Mouse (Mus musculus): ENCODE measurements around the gene Ugt1a1. TPM values are rescaled to one million over a fixed set of nuclear protein-coding genes. Genes with fewer than 3 reads are reported as not detected.

The Ugt1a1 gene
- polyA plus RNA-seq, 1 experiment, result not detected

- Histone ChIP-seq H3K27ac (ENCODE audit: insufficient read depth, low read length) (no peak overlapping the region), H3K27me3 (ENCODE audit: control insufficient read depth, insufficient read depth, low read length) (no peaks in the 10 kb centered on the region; the same call in 1 of the 2 replicates), H3K4me1 (ENCODE audit: control insufficient read depth, insufficient read depth, low read length) (no peaks in the 10 kb centered on the region), H3K4me3 (replicated peaks; ENCODE audit: insufficient read depth, low read depth, low read length) (no peak overlapping the region)
- WGBS, result 77% methylated on average over 2 of the region's 2 CpGs
- TF ChIP-seq POLR2A (IDR thresholded peaks at IDR 0.05; ENCODE audit: borderline replicate concordance, insufficient read depth, low read length) (no peak), CTCF (IDR thresholded peaks at IDR 0.05; ENCODE audit: borderline replicate concordance, insufficient read depth, low read depth, low read length) (no peak)
- no peak for DNase-seq
These were observed 2.7 kb downstream of the Ugt1a1 start for GRCm38 (mm10) chr1:88214462-88214952.

GRCm38 (mm10) chr1:88215466-88216380 lies 4.0 kb downstream of the Ugt1a1 start:
- Histone ChIP-seq H3K4me1 (ENCODE audit: control insufficient read depth, insufficient read depth, low read length) (no peaks in the 10 kb centered on the region), H3K27me3 (ENCODE audit: control insufficient read depth, insufficient read depth, low read length) (no peaks in the 10 kb centered on the region; the same call in 1 of the 2 replicates), H3K4me3 (replicated peaks; ENCODE audit: insufficient read depth, low read depth, low read length) (no peak overlapping the region), H3K27ac (ENCODE audit: insufficient read depth, low read length) (no peak overlapping the region)
- WGBS, result 68% methylated on average over 10 of the region's 10 CpGs
- TF ChIP-seq CTCF (IDR thresholded peaks at IDR 0.05; ENCODE audit: borderline replicate concordance, insufficient read depth, low read depth, low read length) (no peak), POLR2A (IDR thresholded peaks at IDR 0.05; ENCODE audit: borderline replicate concordance, insufficient read depth, low read length) (no peak)
- no peak for DNase-seq

- 49% methylated on average over 2 of the region's 2 CpGs for WGBS
These were observed 4.8 kb downstream of the Ugt1a1 start for GRCm38 (mm10) chr1:88216551-88216950.

GRCm38 (mm10) chr1:88217144-88217543 lies 5.4 kb downstream of the Ugt1a1 start:
- no peak for TF ChIP-seq POLR2A (IDR thresholded peaks at IDR 0.05; ENCODE audit: borderline replicate concordance, insufficient read depth, low read length)
- no peak for TF ChIP-seq CTCF (IDR thresholded peaks at IDR 0.05; ENCODE audit: borderline replicate concordance, insufficient read depth, low read depth, low read length)
- Histone ChIP-seq H3K4me1 (ENCODE audit: control insufficient read depth, insufficient read depth, low read length) (no peaks in the 10 kb centered on the region), H3K4me3 (replicated peaks; ENCODE audit: insufficient read depth, low read depth, low read length) (no peak overlapping the region), H3K27me3 (ENCODE audit: control insufficient read depth, insufficient read depth, low read length) (no peaks in the 10 kb centered on the region; the same call in 1 of the 2 replicates), H3K27ac (ENCODE audit: insufficient read depth, low read length) (no peak overlapping the region)
- DNase-seq, result no peak
- WGBS, result 54% methylated on average over 2 of the region's 2 CpGs

More at GRCm38 (mm10) chr1:88216551-88216950, 4.8 kb downstream of the Ugt1a1 start:
- Histone ChIP-seq H3K4me3 (replicated peaks; ENCODE audit: insufficient read depth, low read depth, low read length) (no peak overlapping the region), H3K27ac (ENCODE audit: insufficient read depth, low read length) (no peak overlapping the region), H3K4me1 (ENCODE audit: control insufficient read depth, insufficient read depth, low read length) (no peaks in the 10 kb centered on the region), H3K27me3 (ENCODE audit: control insufficient read depth, insufficient read depth, low read length) (no peaks in the 10 kb centered on the region; the same call in 1 of the 2 replicates)
- TF ChIP-seq POLR2A (IDR thresholded peaks at IDR 0.05; ENCODE audit: borderline replicate concordance, insufficient read depth, low read length), result no peak
- no peak for TF ChIP-seq CTCF (IDR thresholded peaks at IDR 0.05; ENCODE audit: borderline replicate concordance, insufficient read depth, low read depth, low read length)
- no peak for DNase-seq

- Histone ChIP-seq H3K4me3 (replicated peaks; ENCODE audit: insufficient read depth, low read depth, low read length) (no peak overlapping the region), H3K27ac (ENCODE audit: insufficient read depth, low read length) (no peak overlapping the region), H3K4me1 (ENCODE audit: control insufficient read depth, insufficient read depth, low read length) (no peaks in the 10 kb centered on the region), H3K27me3 (ENCODE audit: control insufficient read depth, insufficient read depth, low read length) (no peaks in the 10 kb centered on the region)
- WGBS, result 34% methylated on average over 3 of the region's 3 CpGs
- TF ChIP-seq CTCF (IDR thresholded peaks at IDR 0.05; ENCODE audit: borderline replicate concordance, insufficient read depth, low read depth, low read length), result no peak
- no peak for TF ChIP-seq POLR2A (IDR thresholded peaks at IDR 0.05; ENCODE audit: borderline replicate concordance, insufficient read depth, low read length)
- DNase-seq, result no peak
These were observed 5.8 kb downstream of the Ugt1a1 start for GRCm38 (mm10) chr1:88217576-88217975.

- H3K27ac ChIP-seq (ENCODE audit: insufficient read depth, low read length), result no peak overlapping the region
- H3K4me1 ChIP-seq (ENCODE audit: control insufficient read depth, insufficient read depth, low read length), result no peaks in the 10 kb centered on the region
- no peak for TF ChIP-seq POLR2A (IDR thresholded peaks at IDR 0.05; ENCODE audit: borderline replicate concordance, insufficient read depth, low read length)
- TF ChIP-seq CTCF (IDR thresholded peaks at IDR 0.05; ENCODE audit: borderline replicate concordance, insufficient read depth, low read depth, low read length), result no peak
- no peak overlapping the region for H3K4me3 ChIP-seq (replicated peaks; ENCODE audit: insufficient read depth, low read depth, low read length)
- DNase-seq, result no peak
- H3K27me3 ChIP-seq (ENCODE audit: control insufficient read depth, insufficient read depth, low read length), result no peaks in the 10 kb centered on the region
- 75% methylated on average over 9 of the region's 9 CpGs for WGBS
These were observed 6.3 kb downstream of the Ugt1a1 start for GRCm38 (mm10) chr1:88218051-88218450.

GRCm38 (mm10) chr1:88218591-88218990 lies 6.8 kb downstream of the Ugt1a1 start:
- 43% methylated on average over 4 of the region's 4 CpGs for WGBS
- DNase-seq, result no peak
- Histone ChIP-seq H3K4me1 (ENCODE audit: control insufficient read depth, insufficient read depth, low read length) (no peaks in the 10 kb centered on the region), H3K4me3 (replicated peaks; ENCODE audit: insufficient read depth, low read depth, low read length) (no peak overlapping the region), H3K27ac (ENCODE audit: insufficient read depth, low read length) (no peak overlapping the region), H3K27me3 (ENCODE audit: control insufficient read depth, insufficient read depth, low read length) (no peaks in the 10 kb centered on the region)
- TF ChIP-seq CTCF (IDR thresholded peaks at IDR 0.05; ENCODE audit: borderline replicate concordance, insufficient read depth, low read depth, low read length) (no peak), POLR2A (IDR thresholded peaks at IDR 0.05; ENCODE audit: borderline replicate concordance, insufficient read depth, low read length) (no peak)

- no peak for DNase-seq
- WGBS, result 26% methylated on average over 1 of the region's 1 CpGs
- Histone ChIP-seq H3K4me1 (ENCODE audit: control insufficient read depth, insufficient read depth, low read length) (no peaks in the 10 kb centered on the region), H3K4me3 (replicated peaks; ENCODE audit: insufficient read depth, low read depth, low read length) (no peak overlapping the region), H3K27me3 (ENCODE audit: control insufficient read depth, insufficient read depth, low read length) (no peaks in the 10 kb centered on the region), H3K27ac (ENCODE audit: insufficient read depth, low read length) (no peak overlapping the region)
- TF ChIP-seq POLR2A (IDR thresholded peaks at IDR 0.05; ENCODE audit: borderline replicate concordance, insufficient read depth, low read length), result no peak
- no peak for TF ChIP-seq CTCF (IDR thresholded peaks at IDR 0.05; ENCODE audit: borderline replicate concordance, insufficient read depth, low read depth, low read length)
These were observed 7.3 kb downstream of the Ugt1a1 start for GRCm38 (mm10) chr1:88219054-88219453.

Data from cerebellum, adult 2 months (tissue).